Mouse (Mus musculus) Patski (cell line): ENCODE measurements around the gene Tspo2. TPM values are rescaled to one million over a fixed set of nuclear protein-coding genes. Genes with fewer than 3 reads are reported as not detected.

Experiments used
- ATAC-seq: fragments of 100-300 bp; one replicate; pipeline ENCODE4 v1.8.0; 2021
- CTCF ChIA-PET: fragments of 350-600 bp; sonication (Branson Sonifier 250); formaldehyde crosslinking; loops from one replicate; lab custom pipeline; 2022; ENCODE audit warnings: inconsistent platforms; lab: Charles Lee
- POLR2A ChIA-PET: fragments of 350-600 bp; sonication (Branson Sonifier 250); formaldehyde crosslinking; loops from one replicate; lab custom pipeline; 2022; ENCODE audit warnings: antibody characterized with exemption, inconsistent platforms; lab: Charles Lee
- DNase-seq: peaks from one replicate; pipeline ENCODE4 v3.0.0-alpha.2; 2011; ENCODE audit warnings: low read depth, low spot score
- H3K27me3 ChIP-seq: fragments of 371-371 bp; one replicate; pipeline ENCODE4 v1.5.1; 2021
- CTCF ChIP-seq: fragments of 100-300 bp; IDR thresholded peaks from one replicate; pipeline ENCODE4 v1.5.1; 2021
- in situ Hi-C: fragments of 300-500 bp; cut with MboI; formaldehyde crosslinking; loops from 3 replicates; pipeline ENCODE4 v1.11.1; 2018; ENCODE audit warnings: low pct_unique_long_range_greater_than_20kb, mixed read lengths
- polyA plus RNA-seq: library from polyadenylated mRNA; unstranded; gene quantifications from one replicate; pipeline ENCODE4 v1.2.3, GENCODE M21; 2021

Gene Tspo2
- polyA plus RNA-seq, 1 experiment from 2014 or later: 0.06 TPM

- CTCF ChIA-PET: interaction anchor here (1.9 to 3.0 kb wide), 2 partner anchors 7 to 17 kb away, joined by 9 to 11 read pairs; no protein-coding TSS in a partner anchor
Measured at GRCm38 (mm10) chr17:48450666-48451352, 513 bp downstream of the Tspo2 start.

GRCm38 (mm10) chr17:48447675-48448074 is 3.6 kb downstream of the Tspo2 start:
- ChIA-PET POLR2A (no interaction called here), CTCF (no interaction called here)
- in situ Hi-C loops: no loop called here
- no peak for ATAC-seq
- TF ChIP-seq CTCF: no peak
- no peaks in the 10 kb centered on the region for H3K27me3 ChIP-seq
- no peak for DNase-seq

More at GRCm38 (mm10) chr17:48450666-48451352, 513 bp downstream of the Tspo2 start:
- DNase-seq (no peak), ATAC-seq (no peak)
- POLR2A ChIA-PET: no interaction called here
- in situ Hi-C loops: no loop called here
- TF ChIP-seq CTCF: no peak
- H3K27me3 ChIP-seq: no peaks in the 10 kb centered on the region

GRCm38 (mm10) chr17:48443542-48444145 is 7.7 kb downstream of the Tspo2 start:
- H3K27me3 ChIP-seq: no peaks in the 10 kb centered on the region
- no peak for TF ChIP-seq CTCF
- ChIA-PET CTCF (interaction anchor here (1.7 to 2.4 kb wide), 3 partner anchors 9 to 12 kb away, joined by 8 to 11 read pairs (median 8); partner anchors contain the start of gene Tspo2), POLR2A (interaction anchor here (1.1 kb wide), 1 partner anchor 9 kb away, joined by 5 read pairs; no protein-coding TSS in a partner anchor)
- DNase-seq (peak; percentile 77), ATAC-seq (peak; percentile 37)
- in situ Hi-C loops: no loop called here

GRCm38 (mm10) chr17:48442745-48443457 is 8.4 kb downstream of the Tspo2 start:
- in situ Hi-C loops: no loop called here
- ChIA-PET POLR2A (interaction anchor here (1.1 kb wide), 1 partner anchor 10 kb away, joined by 5 read pairs; no protein-coding TSS in a partner anchor), CTCF (interaction anchor here (1.7 to 2.4 kb wide), 4 partner anchors 9 to 158 kb away, joined by 4 to 11 read pairs (median 8); partner anchors contain the start of gene Tspo2)
- no peak for TF ChIP-seq CTCF
- ATAC-seq (peak; percentile 78), DNase-seq (peak; percentile 76)
- no peaks in the 10 kb centered on the region for H3K27me3 ChIP-seq

GRCm38 (mm10) chr17:48437421-48437911 is 13.9 kb downstream of the Tspo2 start:
- in situ Hi-C loops: loop anchor here (5.0 kb wide), 1 partner anchor 65 kb away; no protein-coding TSS in a partner anchor
- ATAC-seq (peak; percentile 74), DNase-seq (no peak)
- ChIA-PET CTCF (no interaction called here), POLR2A (interaction anchor here (0.6 kb wide), 1 partner anchor 682 kb away, joined by 3 read pairs; no protein-coding TSS in a partner anchor)
- no peaks in the 10 kb centered on the region for H3K27me3 ChIP-seq
- TF ChIP-seq CTCF: no peak

- no peak for DNase-seq
- peak; percentile 83 for ATAC-seq
- ChIA-PET CTCF (no interaction called here), POLR2A (no interaction called here)
- in situ Hi-C loops: loop anchor here (5.0 kb wide), 1 partner anchor 66 kb away; no protein-coding TSS in a partner anchor
- H3K27me3 ChIP-seq: no peaks in the 10 kb centered on the region
- TF ChIP-seq CTCF: no peak
Measured at GRCm38 (mm10) chr17:48436487-48436886, 14.8 kb downstream of the Tspo2 start.

- no peak for TF ChIP-seq CTCF
- in situ Hi-C loops: no loop called here
Measured at GRCm38 (mm10) chr17:48434479-48434878, 16.8 kb downstream of the Tspo2 start.

GRCm38 (mm10) chr17:48433689-48434330 is 17.5 kb downstream of the Tspo2 start:
- CTCF ChIA-PET: interaction anchor here (1.0 to 1.9 kb wide), 3 partner anchors 9 to 34 kb away, joined by 3 to 8 read pairs (median 3); no protein-coding TSS in a partner anchor

More at GRCm38 (mm10) chr17:48434479-48434878, 16.8 kb downstream of the Tspo2 start:
- ATAC-seq (no peak), DNase-seq (no peak)
- H3K27me3 ChIP-seq: no peaks in the 10 kb centered on the region
- POLR2A ChIA-PET: no interaction called here
- CTCF ChIA-PET: interaction anchor here (1.0 to 1.9 kb wide), 3 partner anchors 8 to 33 kb away, joined by 3 to 8 read pairs (median 3); no protein-coding TSS in a partner anchor

GRCm38 (mm10) chr17:48433006-48433655 is 18.2 kb downstream of the Tspo2 start:
- no peak for ATAC-seq
- no peaks in the 10 kb centered on the region for H3K27me3 ChIP-seq
- DNase-seq: no peak
- in situ Hi-C loops: no loop called here
- ChIA-PET CTCF (interaction anchor here (1.9 kb wide), 1 partner anchor 10 kb away, joined by 8 read pairs; no protein-coding TSS in a partner anchor), POLR2A (no interaction called here)
- TF ChIP-seq CTCF: no peak

More at GRCm38 (mm10) chr17:48433689-48434330, 17.5 kb downstream of the Tspo2 start:
- H3K27me3 ChIP-seq: no peaks in the 10 kb centered on the region
- POLR2A ChIA-PET: no interaction called here
- ATAC-seq (no peak), DNase-seq (no peak)
- in situ Hi-C loops: no loop called here
- no peak for TF ChIP-seq CTCF
